Mouse (Mus musculus): ENCODE results near the gene Slc39a11. TPM values are rescaled to one million over a fixed set of nuclear protein-coding genes. Genes with fewer than 3 reads are reported as not detected.

Gene Slc39a11
- polyA plus RNA-seq, 1 experiment from 2014 or later: 18.6 TPM

DNA sequence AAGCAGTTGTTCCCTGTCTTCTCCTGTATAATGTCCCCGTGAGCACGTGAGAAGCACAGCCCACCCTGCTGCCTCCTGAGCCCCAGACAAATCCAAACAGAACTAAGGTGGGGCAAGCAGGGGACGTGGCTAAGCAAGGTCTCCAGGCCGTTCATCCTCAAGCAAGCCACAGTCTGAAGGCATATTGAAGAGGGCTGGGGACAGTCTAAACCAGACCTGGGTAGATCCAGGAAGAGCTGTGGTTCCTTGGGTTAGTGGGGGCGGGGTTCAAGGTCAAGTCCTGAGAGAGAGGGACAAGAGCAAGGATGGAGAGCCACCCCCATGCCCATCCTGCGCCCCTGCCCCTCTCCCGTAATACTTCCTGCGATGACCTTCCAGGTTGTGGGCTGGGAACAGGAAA, 452.3 kb downstream of the Slc39a11 start:
- ATAC-seq (ENCODE audit: insufficient number of reproducible peaks, insufficient read depth, low FRiP score, low read depth): no peak
- Histone ChIP-seq H3K4me2 (replicated peaks; ENCODE audit: low read depth, low read length) (no peak overlapping the region), H3K9me3 (ENCODE audit: control insufficient read depth, low read depth, low read length) (no peaks in the 10 kb centered on the region), H3K27ac (ENCODE audit: low read length) (no peak overlapping the region), H3K4me3 (ENCODE audit: low read depth, low read length) (no peak overlapping the region), H3K27me3 (ENCODE audit: control insufficient read depth, insufficient read depth, low read length) (no peaks in the 10 kb centered on the region), H3K4me1 (ENCODE audit: control insufficient read depth, insufficient read depth, low read length) (peaks cover 4% of the 10 kb centered on the region; the same call in 1 of the 2 replicates), H3K9ac (replicated peaks; ENCODE audit: low read depth, low read length) (no peak overlapping the region), H3K36me3 (ENCODE audit: control insufficient read depth, insufficient read depth, low read length) (no peaks in the 10 kb centered on the region)
- WGBS: 73% methylated on average over 8 of the region's 8 CpGs

DNA sequence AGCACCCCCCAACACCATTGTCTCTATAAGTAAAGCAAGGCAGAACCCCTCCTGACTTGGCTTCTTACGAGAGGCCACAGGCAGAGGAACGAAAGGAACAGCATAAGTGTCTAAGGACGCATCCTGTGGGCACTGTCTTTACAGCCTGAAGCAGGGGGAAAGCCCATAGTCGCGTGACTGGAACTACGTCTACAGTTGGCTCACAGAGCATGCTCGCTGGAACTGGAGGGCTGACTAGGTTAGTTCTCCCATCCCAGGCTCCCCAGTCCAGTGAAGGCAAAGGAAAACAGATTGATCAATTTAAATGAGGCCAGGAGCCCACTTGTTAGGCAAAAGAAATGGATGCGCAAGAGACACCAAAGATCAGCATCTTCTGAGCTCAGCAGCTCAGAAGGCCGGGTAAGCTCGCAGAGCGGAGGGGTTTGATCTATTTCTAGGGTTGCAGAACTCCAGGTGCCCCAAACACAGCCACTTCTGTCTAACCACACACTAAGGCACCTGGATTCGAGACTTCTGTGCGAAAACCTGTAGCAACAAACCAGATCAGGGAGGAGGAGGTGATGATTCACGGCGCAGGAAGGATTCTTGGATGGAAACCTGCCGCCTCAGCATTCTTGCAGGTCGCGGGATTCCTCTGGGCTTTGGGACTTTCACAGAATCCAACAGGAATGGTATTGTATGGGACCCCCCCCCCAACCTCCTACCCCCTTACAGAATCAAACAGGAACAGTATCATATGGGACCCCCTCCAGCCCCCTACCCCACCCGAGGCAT, 453.5 kb downstream of the Slc39a11 start:
- H3K9me3 ChIP-seq (ENCODE audit: control insufficient read depth, low read depth, low read length): no peaks in the 10 kb centered on the region
- H3K4me1 ChIP-seq (ENCODE audit: control insufficient read depth, insufficient read depth, low read length): peaks cover 4% of the 10 kb centered on the region; the same call in 1 of the 2 replicates
- H3K27me3 ChIP-seq (ENCODE audit: control insufficient read depth, insufficient read depth, low read length): no peaks in the 10 kb centered on the region
- 83% methylated on average over 19 of the region's 19 CpGs for WGBS
- no peaks in the 10 kb centered on the region for H3K36me3 ChIP-seq (ENCODE audit: control insufficient read depth, insufficient read depth, low read length)
- H3K4me3 ChIP-seq (ENCODE audit: low read depth, low read length): no peak overlapping the region
- H3K27ac ChIP-seq (ENCODE audit: low read length): no peak overlapping the region
- ATAC-seq (ENCODE audit: insufficient number of reproducible peaks, insufficient read depth, low FRiP score, low read depth): no peak
- no peak overlapping the region for H3K9ac ChIP-seq (replicated peaks; ENCODE audit: low read depth, low read length)
- no peak overlapping the region for H3K4me2 ChIP-seq (replicated peaks; ENCODE audit: low read depth, low read length)

Other genes starting within 250 kb of the Slc39a11 start
- gene Sstr2, start 30.7 kb downstream of the Slc39a11 start, polyA plus RNA-seq (2014; fragmentation: Nextera tagmentation; extraction: Ambion mirVana): 0.56 and 2.0 TPM in 2 replicates
- 20.7 and 24.4 TPM in 2 replicates for gene Cog1, start 910 bp downstream of the Slc39a11 start, polyA plus RNA-seq (2014; fragmentation: Nextera tagmentation; extraction: Ambion mirVana)
- 46.8 and 51.2 TPM in 2 replicates for gene Fam104a, start 34.1 kb upstream of the Slc39a11 start, polyA plus RNA-seq (2014; fragmentation: Nextera tagmentation; extraction: Ambion mirVana)
- gene D11Wsu47e, start 34.3 kb upstream of the Slc39a11 start, polyA plus RNA-seq (2014; fragmentation: Nextera tagmentation; extraction: Ambion mirVana): 21.3 and 25.4 TPM in 2 replicates
- gene Cpsf4l, start 59.9 kb upstream of the Slc39a11 start, polyA plus RNA-seq (2014; fragmentation: Nextera tagmentation; extraction: Ambion mirVana): 0.49 and 0.52 TPM in 2 replicates
- 51.5 and 51.6 TPM in 2 replicates for gene Cdc42ep4, start 101.8 kb upstream of the Slc39a11 start, polyA plus RNA-seq (2014; fragmentation: Nextera tagmentation; extraction: Ambion mirVana)